Mouse (Mus musculus): ENCODE measurements around the gene Ccn2.

DNA sequence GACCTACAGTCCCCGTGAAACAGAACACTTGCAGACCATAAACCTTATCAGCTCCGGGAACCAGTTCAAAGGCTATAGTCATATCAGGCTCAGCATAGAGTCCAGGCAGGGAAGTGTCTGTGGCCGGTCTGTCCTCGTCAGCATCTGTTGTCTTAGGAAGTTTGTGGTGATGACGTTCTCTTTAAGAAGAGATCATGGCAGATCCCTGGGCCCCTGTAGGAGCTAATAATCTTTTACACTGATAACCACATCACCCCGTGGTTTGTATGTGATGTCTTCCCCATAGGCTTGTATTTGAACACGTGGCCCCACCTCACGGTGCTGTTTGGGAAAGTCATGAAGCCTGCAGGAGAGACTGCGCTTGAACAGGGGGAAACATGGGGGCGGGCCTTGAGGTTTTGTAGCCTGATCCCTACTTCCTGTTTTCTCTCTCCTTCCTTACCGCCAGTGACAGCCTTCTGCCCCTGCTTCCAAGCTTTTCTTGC is 40.1 kb downstream of the Ccn2 start:
- TF ChIP-seq CTCF (IDR thresholded peaks at IDR 0.05; ENCODE audit: low read depth, low read length), result no peak
- no peak for TF ChIP-seq POLR2A (IDR thresholded peaks at IDR 0.05; ENCODE audit: borderline replicate concordance, low read depth, low read length)
